Mouse (Mus musculus): ENCODE data around the gene Ssb.

- TF ChIP-seq CTCF (IDR thresholded peaks at IDR 0.05; ENCODE audit: low read depth) (peak; percentile 20; the same call in 1 of the 2 replicates), EP300 (IDR thresholded peaks at IDR 0.05; ENCODE audit: low read depth) (no peak)
Measured at GRCm38 (mm10) chr2:69856392-69856791, 5.0 kb upstream of the Ssb start.

All from heart, postnatal 0 days (tissue).